Mouse (Mus musculus): ENCODE measurements around the gene Rps27rt. TPM values are rescaled to one million over a fixed set of nuclear protein-coding genes. Genes with fewer than 3 reads are reported as not detected.

Gene Rps27rt
- polyA plus RNA-seq, 1 experiment from 2014 or later = 295 TPM

DNA sequence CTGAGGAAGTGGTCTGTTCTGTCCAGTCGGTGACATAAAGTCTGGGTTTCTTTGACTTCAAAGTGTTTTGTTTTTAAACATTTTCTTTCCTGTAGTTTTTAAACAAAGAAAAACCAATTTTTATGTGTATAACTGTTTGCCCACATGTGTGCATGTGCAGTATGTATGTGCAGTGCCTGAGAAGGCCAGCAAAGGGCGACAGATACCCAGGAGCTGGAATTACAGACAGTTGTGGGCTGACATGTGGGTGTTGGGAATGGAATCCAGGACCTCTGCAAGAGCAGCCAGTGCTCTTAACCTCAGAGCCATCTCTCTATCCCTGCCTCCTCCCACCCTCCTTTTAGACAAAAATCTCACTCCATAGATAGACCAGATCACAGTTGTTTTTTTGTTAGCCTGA is 10.0 kb upstream of the Rps27rt start:
- H3K9me3 ChIP-seq (ENCODE audit: control insufficient read depth, low read length) = no peaks in the 10 kb centered on the region
- no peak overlapping the region for H3K4me2 ChIP-seq (ENCODE audit: low read length)
- H3K27me3 ChIP-seq (ENCODE audit: control insufficient read depth, insufficient read depth, low read length) = no peaks in the 10 kb centered on the region
- H3K9ac ChIP-seq (replicated peaks; ENCODE audit: low read length) = no peak overlapping the region
- no peak for ATAC-seq (ENCODE audit: low FRiP score, low TSS enrichment)
- DNase-seq = no peak
- no peak overlapping the region for H3K4me3 ChIP-seq (replicated peaks; ENCODE audit: low read depth, low read length)
- H3K4me1 ChIP-seq (ENCODE audit: control insufficient read depth, insufficient read depth, low read length) = no peaks in the 10 kb centered on the region
- H3K36me3 ChIP-seq (ENCODE audit: control insufficient read depth, insufficient read depth, low read length) = no peaks in the 10 kb centered on the region
- no peak overlapping the region for H3K27ac ChIP-seq (replicated peaks; ENCODE audit: low read depth, low read length)
- WGBS = 86% methylated on average over 2 of the region's 2 CpGs

- Histone ChIP-seq H3K9ac (replicated peaks; ENCODE audit: low read length) (no peak overlapping the region), H3K36me3 (ENCODE audit: control insufficient read depth, insufficient read depth, low read length) (no peaks in the 10 kb centered on the region), H3K4me1 (ENCODE audit: control insufficient read depth, insufficient read depth, low read length) (no peaks in the 10 kb centered on the region), H3K9me3 (ENCODE audit: control insufficient read depth, low read length) (no peaks in the 10 kb centered on the region), H3K27me3 (ENCODE audit: control insufficient read depth, insufficient read depth, low read length) (no peaks in the 10 kb centered on the region), H3K27ac (replicated peaks; ENCODE audit: low read depth, low read length) (no peak overlapping the region), H3K4me2 (ENCODE audit: low read length) (no peak overlapping the region), H3K4me3 (replicated peaks; ENCODE audit: low read depth, low read length) (no peak overlapping the region)
- 75% methylated on average over 10 of the region's 10 CpGs for WGBS
- ATAC-seq (ENCODE audit: low FRiP score, low TSS enrichment) (no peak), DNase-seq (peak; percentile 28)
Observed at GRCm38 (mm10) chr9:114990421-114990820, 7.9 kb upstream of the Rps27rt start.

DNA sequence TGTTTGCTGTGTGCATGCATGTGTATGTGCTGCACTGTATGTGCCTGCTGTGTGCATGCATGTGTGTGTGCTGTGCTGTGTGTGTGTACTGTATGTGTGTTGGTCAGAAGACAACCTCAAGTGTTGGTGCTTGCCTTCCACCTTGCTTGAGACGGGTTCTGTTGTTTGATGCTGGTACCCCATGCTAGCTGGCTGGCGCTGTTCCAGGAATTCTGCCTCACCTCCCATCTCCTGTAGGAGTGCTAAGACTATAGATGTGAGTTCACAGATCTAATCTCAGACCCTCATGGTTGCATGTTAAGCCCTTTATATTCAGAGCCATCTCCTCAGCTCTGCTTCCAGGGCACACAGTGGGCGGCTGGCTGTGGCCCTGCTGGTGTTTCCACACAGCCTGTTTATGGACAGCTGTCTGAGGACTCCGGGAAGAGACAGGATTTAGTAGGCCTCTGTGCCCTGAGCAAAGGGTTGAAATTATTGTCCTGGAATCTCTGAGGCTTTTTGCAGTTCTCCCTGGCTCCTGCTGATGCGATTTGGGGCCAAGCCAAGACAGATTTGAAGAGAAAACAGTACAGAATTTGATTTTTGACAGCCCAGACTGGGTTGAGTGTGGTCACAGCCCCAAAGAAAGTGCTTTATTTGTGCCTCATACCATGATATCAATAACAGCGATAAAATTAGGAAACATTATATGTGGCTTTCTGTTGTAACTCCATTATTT is 6.2 kb upstream of the Rps27rt start:
- DNase-seq (peak; percentile 30), ATAC-seq (ENCODE audit: low FRiP score, low TSS enrichment) (no peak)
- H3K9me3 ChIP-seq (ENCODE audit: control insufficient read depth, low read length) = no peaks in the 10 kb centered on the region
- no peak overlapping the region for H3K9ac ChIP-seq (replicated peaks; ENCODE audit: low read length)
- H3K27ac ChIP-seq (replicated peaks; ENCODE audit: low read depth, low read length) = peak overlapping the region; percentile 41
- no peaks in the 10 kb centered on the region for H3K36me3 ChIP-seq (ENCODE audit: control insufficient read depth, insufficient read depth, low read length)
- H3K27me3 ChIP-seq (ENCODE audit: control insufficient read depth, insufficient read depth, low read length) = no peaks in the 10 kb centered on the region
- 63% methylated on average over 6 of the region's 6 CpGs for WGBS
- no peak overlapping the region for H3K4me3 ChIP-seq (replicated peaks; ENCODE audit: low read depth, low read length)
- no peak overlapping the region for H3K4me2 ChIP-seq (ENCODE audit: low read length)
- no peaks in the 10 kb centered on the region for H3K4me1 ChIP-seq (ENCODE audit: control insufficient read depth, insufficient read depth, low read length)

DNA sequence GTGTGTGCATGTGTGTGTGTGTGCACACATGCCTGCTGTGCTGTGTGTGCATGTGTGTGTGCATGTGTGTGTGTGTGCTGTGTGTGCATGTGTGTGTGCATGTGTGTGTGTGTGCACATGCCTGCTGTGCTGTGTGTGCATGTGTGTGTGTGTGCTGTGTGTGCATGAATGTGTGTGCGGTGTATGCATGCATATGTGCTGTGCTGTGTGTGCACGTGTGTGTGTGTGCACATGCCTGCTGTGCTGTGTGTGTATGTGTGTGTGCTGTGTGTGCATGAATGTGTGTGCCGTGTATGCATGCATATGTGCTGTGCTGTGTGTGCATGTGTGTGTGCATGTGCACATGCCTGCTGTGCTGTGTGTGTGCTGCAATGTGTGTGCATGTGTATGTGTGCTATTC is 5.5 kb upstream of the Rps27rt start:
- 97% methylated on average over 3 of the region's 3 CpGs for WGBS

DNA sequence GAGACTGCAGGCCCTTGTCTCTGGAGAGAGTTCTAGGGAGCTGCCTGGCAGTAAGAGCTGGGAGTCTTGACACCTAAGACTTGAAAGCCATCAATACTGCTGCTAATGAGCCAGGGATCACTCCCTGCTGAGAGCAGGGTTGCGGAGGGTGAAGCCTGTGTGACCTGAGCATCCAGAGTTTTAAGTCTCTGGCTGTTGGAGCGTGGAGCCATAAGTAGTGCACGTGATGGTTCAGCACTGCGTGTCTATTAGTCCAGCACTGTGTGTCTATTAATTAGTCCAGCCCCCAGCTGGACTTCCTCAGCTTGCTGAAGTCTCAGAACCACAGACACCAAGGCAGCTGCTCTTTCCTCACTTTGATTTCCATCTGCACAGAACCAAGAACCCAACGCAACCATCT is 3.8 kb upstream of the Rps27rt start:
- H3K9me3 ChIP-seq (ENCODE audit: control insufficient read depth, low read length) = no peaks in the 10 kb centered on the region
- H3K4me3 ChIP-seq (replicated peaks; ENCODE audit: low read depth, low read length) = no peak overlapping the region
- H3K4me2 ChIP-seq (ENCODE audit: low read length) = no peak overlapping the region
- H3K4me1 ChIP-seq (ENCODE audit: control insufficient read depth, insufficient read depth, low read length) = no peaks in the 10 kb centered on the region
- 81% methylated on average over 5 of the region's 5 CpGs for WGBS
- H3K27me3 ChIP-seq (ENCODE audit: control insufficient read depth, insufficient read depth, low read length) = no peaks in the 10 kb centered on the region
- ATAC-seq (ENCODE audit: low FRiP score, low TSS enrichment) = no peak
- H3K36me3 ChIP-seq (ENCODE audit: control insufficient read depth, insufficient read depth, low read length) = no peaks in the 10 kb centered on the region
- DNase-seq = no peak
- H3K9ac ChIP-seq (replicated peaks; ENCODE audit: low read length) = no peak overlapping the region
- H3K27ac ChIP-seq (replicated peaks; ENCODE audit: low read depth, low read length) = no peak overlapping the region

More for the DNA sequence above, 5.5 kb upstream of the Rps27rt start:
- Histone ChIP-seq H3K36me3 (ENCODE audit: control insufficient read depth, insufficient read depth, low read length) (no peaks in the 10 kb centered on the region), H3K9ac (replicated peaks; ENCODE audit: low read length) (no peak overlapping the region), H3K27ac (replicated peaks; ENCODE audit: low read depth, low read length) (no peak overlapping the region), H3K9me3 (ENCODE audit: control insufficient read depth, low read length) (no peaks in the 10 kb centered on the region), H3K4me2 (ENCODE audit: low read length) (no peak overlapping the region), H3K4me3 (replicated peaks; ENCODE audit: low read depth, low read length) (no peak overlapping the region), H3K4me1 (ENCODE audit: control insufficient read depth, insufficient read depth, low read length) (no peaks in the 10 kb centered on the region), H3K27me3 (ENCODE audit: control insufficient read depth, insufficient read depth, low read length) (no peaks in the 10 kb centered on the region)
- DNase-seq (no peak), ATAC-seq (ENCODE audit: low FRiP score, low TSS enrichment) (no peak)

DNA sequence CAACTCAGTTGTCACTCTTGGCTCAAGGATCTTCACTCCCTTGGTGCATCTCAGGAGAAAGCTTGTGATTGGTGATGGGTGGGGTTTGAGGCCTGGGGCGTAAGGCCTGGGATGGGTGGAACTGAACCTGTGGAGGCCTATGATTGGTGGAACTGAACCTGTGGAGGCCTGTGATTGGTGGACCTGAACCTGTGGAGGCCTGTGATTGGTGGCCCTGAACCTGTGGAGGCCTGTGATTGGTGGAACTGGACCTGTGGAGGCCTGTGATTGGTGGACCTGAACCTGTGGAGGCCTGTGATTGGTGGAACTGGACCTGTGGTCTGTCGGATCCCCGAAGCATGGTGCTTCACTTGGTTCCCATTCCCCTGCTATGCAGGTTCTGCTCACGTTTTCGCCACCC is 3.2 kb upstream of the Rps27rt start:
- 0 out of 2 replicates have a peak, but pooled peaks cover 2% of the 10 kb centered on the region for H3K27me3 ChIP-seq (ENCODE audit: control insufficient read depth, insufficient read depth, low read length)
- no peaks in the 10 kb centered on the region for H3K9me3 ChIP-seq (ENCODE audit: control insufficient read depth, low read length)
- no peak overlapping the region for H3K9ac ChIP-seq (replicated peaks; ENCODE audit: low read length)
- no peak overlapping the region for H3K4me2 ChIP-seq (ENCODE audit: low read length)
- ATAC-seq (ENCODE audit: low FRiP score, low TSS enrichment) (no peak), DNase-seq (no peak)
- no peak overlapping the region for H3K4me3 ChIP-seq (replicated peaks; ENCODE audit: low read depth, low read length)
- no peaks in the 10 kb centered on the region for H3K36me3 ChIP-seq (ENCODE audit: control insufficient read depth, insufficient read depth, low read length)
- H3K27ac ChIP-seq (replicated peaks; ENCODE audit: low read depth, low read length) = no peak overlapping the region
- no peaks in the 10 kb centered on the region for H3K4me1 ChIP-seq (ENCODE audit: control insufficient read depth, insufficient read depth, low read length)
- WGBS = 93% methylated on average over 5 of the region's 5 CpGs

- ATAC-seq (ENCODE audit: low FRiP score, low TSS enrichment) (no peak), DNase-seq (no peak)
- H3K27ac ChIP-seq (replicated peaks; ENCODE audit: low read depth, low read length) = no peak overlapping the region
- H3K4me1 ChIP-seq (ENCODE audit: control insufficient read depth, insufficient read depth, low read length) = 0 out of 2 replicates have a peak, but pooled peaks cover 3% of the 10 kb centered on the region
- H3K9me3 ChIP-seq (ENCODE audit: control insufficient read depth, low read length) = no peaks in the 10 kb centered on the region
- H3K4me3 ChIP-seq (replicated peaks; ENCODE audit: low read depth, low read length) = no peak overlapping the region
- H3K9ac ChIP-seq (replicated peaks; ENCODE audit: low read length) = no peak overlapping the region
- peak overlapping the region; percentile 84; the same call in 1 of the 2 replicates for H3K4me2 ChIP-seq (ENCODE audit: low read length)
- H3K27me3 ChIP-seq (ENCODE audit: control insufficient read depth, insufficient read depth, low read length) = peaks cover 14% of the 10 kb centered on the region; the same call in 1 of the 2 replicates
- WGBS = 72% methylated on average over 6 of the region's 6 CpGs
- no peaks in the 10 kb centered on the region for H3K36me3 ChIP-seq (ENCODE audit: control insufficient read depth, insufficient read depth, low read length)
Observed at GRCm38 (mm10) chr9:114979969-114980368, 2.6 kb downstream of the Rps27rt start.

DNA sequence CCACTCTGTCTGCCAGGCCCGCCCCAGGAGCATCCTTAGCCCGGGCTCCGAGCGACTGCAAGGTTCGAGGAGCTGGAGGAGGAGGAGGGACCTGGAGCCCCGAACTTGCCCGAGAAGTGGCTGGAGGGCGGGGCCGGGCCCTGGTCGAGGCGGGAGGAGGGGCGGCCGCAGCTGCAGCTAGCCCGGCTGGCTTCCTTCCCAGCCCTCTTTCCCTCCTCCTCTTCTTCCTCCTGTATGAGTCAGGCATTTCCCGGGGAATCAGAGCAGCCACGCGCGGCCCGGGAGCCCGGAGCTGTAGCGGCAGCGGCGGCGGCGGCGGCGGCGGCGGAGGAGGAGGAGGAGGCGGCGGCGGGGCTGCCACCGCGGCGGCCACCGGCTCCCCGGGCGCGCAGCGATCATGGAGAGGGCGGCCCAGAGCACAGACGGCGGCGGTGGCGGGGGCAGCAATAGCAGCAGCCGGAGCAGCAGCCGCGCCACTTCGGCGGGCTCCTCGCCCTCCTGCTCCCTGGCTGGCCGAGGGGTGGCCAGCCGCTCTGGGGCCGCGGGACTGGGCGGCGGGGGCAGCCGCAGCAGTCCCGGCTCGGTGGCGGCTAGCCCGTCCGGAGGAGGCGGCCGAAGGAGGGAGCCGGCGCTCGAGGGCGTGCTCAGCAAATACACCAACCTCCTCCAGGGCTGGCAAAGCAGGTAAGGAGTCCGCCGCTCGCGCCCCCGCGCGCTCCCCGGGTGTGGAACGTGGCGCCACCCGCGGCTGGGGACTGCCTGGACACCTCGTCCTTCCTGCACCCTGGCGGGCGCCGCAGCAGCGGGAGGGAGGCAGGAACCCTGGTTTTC is 4.0 kb downstream of the Rps27rt start, which contains the start of gene Osbpl10:
Gene Osbpl10, plus strand, starts transcription at position 289 of the 831 bp plus-strand sequence.
- under 1% methylated on average over 68 of the region's 86 CpGs for WGBS
- Histone ChIP-seq H3K36me3 (ENCODE audit: control insufficient read depth, insufficient read depth, low read length) (no peaks in the 10 kb centered on the region), H3K4me3 (replicated peaks; ENCODE audit: low read depth, low read length) (peak within 1 kb of the TSS; percentile 71), H3K4me1 (ENCODE audit: control insufficient read depth, insufficient read depth, low read length) (0 out of 2 replicates have a peak, but pooled peaks cover 3% of the 10 kb centered on the region), H3K27ac (replicated peaks; ENCODE audit: low read depth, low read length) (peak within 1 kb of the TSS; percentile 84), H3K9ac (replicated peaks; ENCODE audit: low read length) (peak within 1 kb of the TSS; percentile 85), H3K27me3 (ENCODE audit: control insufficient read depth, insufficient read depth, low read length) (peaks cover 14% of the 10 kb centered on the region; the same call in 1 of the 2 replicates), H3K4me2 (ENCODE audit: low read length) (peak within 1 kb of the TSS; percentile 84), H3K9me3 (ENCODE audit: control insufficient read depth, low read length) (no peaks in the 10 kb centered on the region)
- ATAC-seq (ENCODE audit: low FRiP score, low TSS enrichment) (peak; percentile 85), DNase-seq (peak; percentile 85)

Measured in midbrain, embryonic 14.5 days (tissue).